Mouse (Mus musculus): ENCODE results near the gene Sgk1. TPM values are rescaled to one million over a fixed set of nuclear protein-coding genes. Genes with fewer than 3 reads are reported as not detected.

Sgk1 gene
- polyA plus RNA-seq, 2 experiments, result 33.4 to 39.9 TPM

- no peaks in the 10 kb centered on the region for H3K27me3 ChIP-seq (ENCODE audit: control insufficient read depth, insufficient read depth, low read length)
- H3K4me2 ChIP-seq (replicated peaks; ENCODE audit: low read depth, low read length, severe bottlenecking), result no peak overlapping the region
- WGBS, result 83% methylated on average over 11 of the region's 11 CpGs
- no peaks in the 10 kb centered on the region for H3K36me3 ChIP-seq (ENCODE audit: control insufficient read depth, insufficient read depth, low read length)
- no peak overlapping the region for H3K9ac ChIP-seq (ENCODE audit: low read depth, low read length, severe bottlenecking)
- 0 out of 2 replicates have a peak, but pooled peaks cover under 1% of the 10 kb centered on the region for H3K4me1 ChIP-seq (ENCODE audit: control insufficient read depth, insufficient read depth, low read length)
- H3K27ac ChIP-seq (replicated peaks; ENCODE audit: low read depth, low read length), result no peak overlapping the region
- H3K9me3 ChIP-seq (ENCODE audit: control insufficient read depth, low read length), result no peaks in the 10 kb centered on the region
- H3K4me3 ChIP-seq (replicated peaks; ENCODE audit: low read length), result no peak overlapping the region
- DNase-seq (ENCODE audit: low spot score) (no peak), ATAC-seq (ENCODE audit: low FRiP score, low read depth) (no peak)
- no peak for TF ChIP-seq POLR2A (IDR thresholded peaks at IDR 0.05; ENCODE audit: borderline replicate concordance, extremely low read depth, insufficient read depth, insufficient read length)
Observed at GRCm38 (mm10) chr10:21916301-21917071, 34.5 kb downstream of the Sgk1 start.

- Histone ChIP-seq H3K4me1 (ENCODE audit: control insufficient read depth, insufficient read depth, low read length) (peaks cover 9% of the 10 kb centered on the region), H3K27ac (replicated peaks; ENCODE audit: low read depth, low read length) (no peak overlapping the region), H3K9me3 (ENCODE audit: control insufficient read depth, low read length) (no peaks in the 10 kb centered on the region), H3K36me3 (ENCODE audit: control insufficient read depth, insufficient read depth, low read length) (no peaks in the 10 kb centered on the region), H3K4me2 (replicated peaks; ENCODE audit: low read depth, low read length, severe bottlenecking) (no peak overlapping the region), H3K9ac (ENCODE audit: low read depth, low read length, severe bottlenecking) (no peak overlapping the region), H3K4me3 (replicated peaks; ENCODE audit: low read length) (no peak overlapping the region), H3K27me3 (ENCODE audit: control insufficient read depth, insufficient read depth, low read length) (no peaks in the 10 kb centered on the region)
- TF ChIP-seq POLR2A (IDR thresholded peaks at IDR 0.05; ENCODE audit: borderline replicate concordance, extremely low read depth, insufficient read depth, insufficient read length), result no peak
- 89% methylated on average over 6 of the region's 6 CpGs for WGBS
- no peak for ATAC-seq (ENCODE audit: low FRiP score, low read depth)
- no peak for DNase-seq (ENCODE audit: low spot score)
Observed at GRCm38 (mm10) chr10:21918016-21918749, 36.2 kb downstream of the Sgk1 start.

GRCm38 (mm10) chr10:21918750-21919145 is 36.8 kb downstream of the Sgk1 start:
- TF ChIP-seq POLR2A (IDR thresholded peaks at IDR 0.05; ENCODE audit: borderline replicate concordance, extremely low read depth, insufficient read depth, insufficient read length), result no peak
- Histone ChIP-seq H3K4me2 (replicated peaks; ENCODE audit: low read depth, low read length, severe bottlenecking) (no peak overlapping the region), H3K4me1 (ENCODE audit: control insufficient read depth, insufficient read depth, low read length) (peaks cover 15% of the 10 kb centered on the region), H3K27me3 (ENCODE audit: control insufficient read depth, insufficient read depth, low read length) (no peaks in the 10 kb centered on the region), H3K4me3 (replicated peaks; ENCODE audit: low read length) (no peak overlapping the region), H3K9me3 (ENCODE audit: control insufficient read depth, low read length) (no peaks in the 10 kb centered on the region), H3K27ac (replicated peaks; ENCODE audit: low read depth, low read length) (no peak overlapping the region), H3K9ac (ENCODE audit: low read depth, low read length, severe bottlenecking) (no peak overlapping the region), H3K36me3 (ENCODE audit: control insufficient read depth, insufficient read depth, low read length) (no peaks in the 10 kb centered on the region)
- no peak for ATAC-seq (ENCODE audit: low FRiP score, low read depth)
- 82% methylated on average over 7 of the region's 7 CpGs for WGBS
- DNase-seq (ENCODE audit: low spot score), result no peak

GRCm38 (mm10) chr10:21920611-21921010 is 38.6 kb downstream of the Sgk1 start:
- ATAC-seq (ENCODE audit: low FRiP score, low read depth), result no peak
- no peak for TF ChIP-seq POLR2A (IDR thresholded peaks at IDR 0.05; ENCODE audit: borderline replicate concordance, extremely low read depth, insufficient read depth, insufficient read length)
- Histone ChIP-seq H3K9me3 (ENCODE audit: control insufficient read depth, low read length) (no peaks in the 10 kb centered on the region), H3K4me3 (replicated peaks; ENCODE audit: low read length) (no peak overlapping the region), H3K9ac (ENCODE audit: low read depth, low read length, severe bottlenecking) (no peak overlapping the region), H3K27ac (replicated peaks; ENCODE audit: low read depth, low read length) (no peak overlapping the region), H3K4me1 (ENCODE audit: control insufficient read depth, insufficient read depth, low read length) (peaks cover 22% of the 10 kb centered on the region), H3K36me3 (ENCODE audit: control insufficient read depth, insufficient read depth, low read length) (no peaks in the 10 kb centered on the region), H3K4me2 (replicated peaks; ENCODE audit: low read depth, low read length, severe bottlenecking) (no peak overlapping the region), H3K27me3 (ENCODE audit: control insufficient read depth, insufficient read depth, low read length) (no peaks in the 10 kb centered on the region)
- 65% methylated on average over 2 of the region's 2 CpGs for WGBS
- no peak for DNase-seq (ENCODE audit: low spot score)

- Histone ChIP-seq H3K27ac (replicated peaks; ENCODE audit: low read depth, low read length) (peak overlapping the region; percentile 78; the same call in 1 of the 2 replicates), H3K4me1 (ENCODE audit: control insufficient read depth, insufficient read depth, low read length) (peaks cover 22% of the 10 kb centered on the region), H3K9ac (ENCODE audit: low read depth, low read length, severe bottlenecking) (no peak overlapping the region), H3K27me3 (ENCODE audit: control insufficient read depth, insufficient read depth, low read length) (no peaks in the 10 kb centered on the region), H3K4me2 (replicated peaks; ENCODE audit: low read depth, low read length, severe bottlenecking) (peak overlapping the region; percentile 48), H3K36me3 (ENCODE audit: control insufficient read depth, insufficient read depth, low read length) (no peaks in the 10 kb centered on the region), H3K9me3 (ENCODE audit: control insufficient read depth, low read length) (no peaks in the 10 kb centered on the region), H3K4me3 (replicated peaks; ENCODE audit: low read length) (no peak overlapping the region)
- WGBS, result 45% methylated on average over 8 of the region's 8 CpGs
- no peak for TF ChIP-seq POLR2A (IDR thresholded peaks at IDR 0.05; ENCODE audit: borderline replicate concordance, extremely low read depth, insufficient read depth, insufficient read length)
- no peak for ATAC-seq (ENCODE audit: low FRiP score, low read depth)
- DNase-seq (ENCODE audit: low spot score), result peak; percentile 77
Observed at GRCm38 (mm10) chr10:21922716-21923350, 40.8 kb downstream of the Sgk1 start.

All from limb, embryonic 14.5 days (tissue).